Mouse (Mus musculus): ENCODE data around the gene Rpl19. TPM values are rescaled to one million over a fixed set of nuclear protein-coding genes. Genes with fewer than 3 reads are reported as not detected.

Rpl19 gene
- polyA plus RNA-seq, 2 experiments, result 735 to 1,005 TPM

DNA sequence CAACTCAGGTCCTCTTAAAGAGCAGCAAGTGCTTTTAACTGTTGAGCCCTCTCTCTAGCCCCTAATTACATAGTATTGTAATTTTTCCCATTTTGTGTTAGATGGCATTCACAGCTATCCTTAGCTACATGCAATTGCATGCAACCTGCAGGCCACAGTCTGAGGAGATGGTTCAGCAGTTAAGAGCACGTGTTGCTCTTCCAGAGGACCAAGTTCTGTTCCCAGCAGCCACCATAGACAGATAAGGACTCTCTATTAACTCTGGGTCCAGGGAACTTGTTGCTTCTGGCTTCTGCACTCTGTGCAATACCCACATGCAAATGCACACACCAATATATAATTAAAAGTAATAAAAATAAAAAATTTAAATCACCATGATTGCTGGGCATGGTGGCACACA, 29.8 kb upstream of the Rpl19 start:
- Histone ChIP-seq H3K9me3 (ENCODE audit: control insufficient read depth, low read length) (no peaks in the 10 kb centered on the region), H3K27ac (no peak overlapping the region), H3K27me3 (ENCODE audit: control insufficient read depth, insufficient read depth, low read length) (peaks cover 4% of the 10 kb centered on the region), H3K4me2 (ENCODE audit: low read depth) (no peak overlapping the region), H3K36me3 (replicated peaks; ENCODE audit: control insufficient read depth, insufficient read depth, low read depth) (no peaks in the 10 kb centered on the region), H3K4me3 (ENCODE audit: insufficient read depth in 1 of 2, low read depth in 2 of 2, low read length in 2 of 2) (no peak overlapping the region), H3K9ac (replicated peaks) (no peak overlapping the region), H3K4me1 (replicated peaks; ENCODE audit: control insufficient read depth in 2 of 2, insufficient read depth in 2 of 2, low read length in 1 of 2) (peaks cover 0 to 21% of the 10 kb centered on the region in 2 experiments; a peak in 3 of 4 replicates)
- ATAC-seq (ENCODE audit: insufficient read depth) (no peak), DNase-seq (ENCODE audit: low read depth in 3 of 3, low spot score in 3 of 3) (no peak)
- TF ChIP-seq EP300 (IDR thresholded peaks at IDR 0.05; ENCODE audit: low read depth) (no peak), CTCF (IDR thresholded peaks at IDR 0.05; ENCODE audit: low read depth) (no peak)
- WGBS (ENCODE audit: insufficient replicate concordance), result 31% methylated on average over 1 of the region's 1 CpGs

GRCm38 (mm10) chr11:97997387-97997960, 29.0 kb upstream of the Rpl19 start:
- 66% methylated on average over 8 of the region's 8 CpGs for WGBS (ENCODE audit: insufficient replicate concordance)
- Histone ChIP-seq H3K9ac (replicated peaks) (no peak overlapping the region), H3K4me2 (ENCODE audit: low read depth) (no peak overlapping the region), H3K36me3 (replicated peaks; ENCODE audit: control insufficient read depth, insufficient read depth, low read depth) (no peaks in the 10 kb centered on the region), H3K27me3 (ENCODE audit: control insufficient read depth, insufficient read depth, low read length) (peaks cover 5% of the 10 kb centered on the region), H3K27ac (no peak overlapping the region), H3K4me3 (ENCODE audit: insufficient read depth in 1 of 2, low read depth in 2 of 2, low read length in 2 of 2) (no peak overlapping the region), H3K4me1 (replicated peaks; ENCODE audit: control insufficient read depth in 2 of 2, insufficient read depth in 2 of 2, low read length in 1 of 2) (peaks cover 0 to 21% of the 10 kb centered on the region in 2 experiments; a peak in 3 of 4 replicates), H3K9me3 (ENCODE audit: control insufficient read depth, low read length) (no peaks in the 10 kb centered on the region)
- TF ChIP-seq EP300 (IDR thresholded peaks at IDR 0.05; ENCODE audit: low read depth) (no peak), CTCF (IDR thresholded peaks at IDR 0.05; ENCODE audit: low read depth) (no peak)
- ATAC-seq (ENCODE audit: insufficient read depth) (no peak), DNase-seq (ENCODE audit: low read depth in 3 of 3, low spot score in 3 of 3) (no peak)

DNA sequence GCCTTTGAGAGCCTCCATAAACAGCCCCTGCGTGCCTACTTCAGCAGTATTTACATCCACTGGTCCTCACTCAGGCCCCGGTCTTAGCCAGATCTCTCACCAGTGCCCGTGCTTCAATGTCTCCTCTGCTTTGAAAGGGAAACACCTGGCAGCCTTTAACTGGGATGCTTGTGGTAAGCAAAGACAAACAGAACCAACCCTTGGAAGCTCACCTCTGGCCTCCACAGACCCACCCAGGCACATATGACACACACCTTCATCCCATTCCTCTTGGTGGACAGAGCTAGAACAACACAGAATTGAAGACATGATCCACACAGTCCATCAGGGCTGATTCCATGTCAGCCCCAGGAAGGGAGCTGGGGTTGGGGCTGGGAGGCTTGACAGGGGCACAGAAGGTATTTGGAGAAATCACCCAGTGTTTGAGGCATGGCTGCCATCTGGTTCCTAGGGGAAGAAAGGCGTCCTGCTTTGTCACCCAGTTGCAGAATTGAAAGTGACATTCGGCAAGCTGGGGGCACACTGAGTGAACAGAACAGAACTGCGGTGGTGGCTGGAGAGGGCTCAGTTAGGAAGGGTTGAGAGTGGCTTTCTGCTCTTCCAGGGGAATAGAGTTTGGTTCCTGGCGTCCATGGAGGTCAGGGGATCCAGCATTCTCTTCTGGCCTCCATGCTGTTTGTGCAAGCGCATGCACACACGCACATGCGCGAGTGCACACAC, 28.3 kb upstream of the Rpl19 start:
- no peak for DNase-seq (ENCODE audit: low read depth in 3 of 3, low spot score in 3 of 3)

GRCm38 (mm10) chr11:97998898-97999608, 27.5 kb upstream of the Rpl19 start:
- 23% methylated on average over 7 of the region's 7 CpGs for WGBS (ENCODE audit: insufficient replicate concordance)
- Histone ChIP-seq H3K9me3 (ENCODE audit: control insufficient read depth, low read length) (no peaks in the 10 kb centered on the region), H3K27me3 (ENCODE audit: control insufficient read depth, insufficient read depth, low read length) (peaks cover 7% of the 10 kb centered on the region), H3K4me3 (ENCODE audit: insufficient read depth in 1 of 2, low read depth in 2 of 2, low read length in 2 of 2) (no peak overlapping the region), H3K4me1 (replicated peaks; ENCODE audit: control insufficient read depth in 2 of 2, insufficient read depth in 2 of 2, low read length in 1 of 2) (peaks cover 0 to 20% of the 10 kb centered on the region in 2 experiments; a peak in 3 of 4 replicates), H3K4me2 (ENCODE audit: low read depth) (no peak overlapping the region), H3K27ac (no peak overlapping the region), H3K9ac (replicated peaks) (no peak overlapping the region), H3K36me3 (replicated peaks; ENCODE audit: control insufficient read depth, insufficient read depth, low read depth) (no peaks in the 10 kb centered on the region)
- TF ChIP-seq CTCF (IDR thresholded peaks at IDR 0.05; ENCODE audit: low read depth) (no peak), EP300 (IDR thresholded peaks at IDR 0.05; ENCODE audit: low read depth) (no peak)
- no peak for DNase-seq (ENCODE audit: low read depth in 3 of 3, low spot score in 3 of 3)
- ATAC-seq (ENCODE audit: insufficient read depth), result no peak

More for the DNA sequence above, 28.3 kb upstream of the Rpl19 start:
- Histone ChIP-seq H3K9ac (replicated peaks) (no peak overlapping the region), H3K4me1 (replicated peaks; ENCODE audit: control insufficient read depth in 2 of 2, insufficient read depth in 2 of 2, low read length in 1 of 2) (peaks cover 0 to 21% of the 10 kb centered on the region in 2 experiments; a peak in 3 of 4 replicates), H3K27me3 (ENCODE audit: control insufficient read depth, insufficient read depth, low read length) (peaks cover 7% of the 10 kb centered on the region), H3K4me3 (ENCODE audit: insufficient read depth in 1 of 2, low read depth in 2 of 2, low read length in 2 of 2) (no peak overlapping the region), H3K9me3 (ENCODE audit: control insufficient read depth, low read length) (no peaks in the 10 kb centered on the region), H3K4me2 (ENCODE audit: low read depth) (no peak overlapping the region), H3K27ac (no peak overlapping the region), H3K36me3 (replicated peaks; ENCODE audit: control insufficient read depth, insufficient read depth, low read depth) (no peaks in the 10 kb centered on the region)
- 66% methylated on average over 11 of the region's 11 CpGs for WGBS (ENCODE audit: insufficient replicate concordance)
- TF ChIP-seq CTCF (IDR thresholded peaks at IDR 0.05; ENCODE audit: low read depth) (no peak), EP300 (IDR thresholded peaks at IDR 0.05; ENCODE audit: low read depth) (no peak)
- ATAC-seq (ENCODE audit: insufficient read depth), result no peak

GRCm38 (mm10) chr11:97999748-98000147, 26.8 kb upstream of the Rpl19 start:
- Histone ChIP-seq H3K4me3 (ENCODE audit: insufficient read depth in 1 of 2, low read depth in 2 of 2, low read length in 2 of 2) (no peak overlapping the region), H3K9ac (replicated peaks) (no peak overlapping the region), H3K4me1 (replicated peaks; ENCODE audit: control insufficient read depth in 2 of 2, insufficient read depth in 2 of 2, low read length in 1 of 2) (peaks cover 0 to 16% of the 10 kb centered on the region in 2 experiments; a peak in 3 of 4 replicates), H3K4me2 (ENCODE audit: low read depth) (no peak overlapping the region), H3K36me3 (replicated peaks; ENCODE audit: control insufficient read depth, insufficient read depth, low read depth) (no peaks in the 10 kb centered on the region), H3K9me3 (ENCODE audit: control insufficient read depth, low read length) (no peaks in the 10 kb centered on the region), H3K27ac (no peak overlapping the region), H3K27me3 (ENCODE audit: control insufficient read depth, insufficient read depth, low read length) (peaks cover 7% of the 10 kb centered on the region)
- 42% methylated on average over 5 of the region's 5 CpGs for WGBS (ENCODE audit: insufficient replicate concordance)
- TF ChIP-seq CTCF (IDR thresholded peaks at IDR 0.05; ENCODE audit: low read depth), result no peak
- TF ChIP-seq EP300 (IDR thresholded peaks at IDR 0.05; ENCODE audit: low read depth), result no peak
- DNase-seq (ENCODE audit: low read depth in 3 of 3, low spot score in 3 of 3), result no peak
- ATAC-seq (ENCODE audit: insufficient read depth), result no peak
